Mouse (Mus musculus): ENCODE measurements around the gene Spata6. TPM values are rescaled to one million over a fixed set of nuclear protein-coding genes. Genes with fewer than 3 reads are reported as not detected.

Gene Spata6
- polyA plus RNA-seq (2021; fragmentation: Nextera tagmentation), result 4.1 and 4.8 TPM in 2 replicates
- long read RNA-seq, experiment 1, transcript Spata6-201 (13 exons, 2,466 nt), result major isoform, 14 of 30 reads
- long read RNA-seq, experiment 1, partial matches to known transcripts, result 0 of 30 reads
- long read RNA-seq, experiment 1, other reads (novel, unspliced or antisense), result 15 of 30 reads
- long read RNA-seq, experiment 2, partial matches to known transcripts, result 2 of 8 reads
- long read RNA-seq, experiment 2, other reads (novel, unspliced or antisense), result 3 of 8 reads

DNA sequence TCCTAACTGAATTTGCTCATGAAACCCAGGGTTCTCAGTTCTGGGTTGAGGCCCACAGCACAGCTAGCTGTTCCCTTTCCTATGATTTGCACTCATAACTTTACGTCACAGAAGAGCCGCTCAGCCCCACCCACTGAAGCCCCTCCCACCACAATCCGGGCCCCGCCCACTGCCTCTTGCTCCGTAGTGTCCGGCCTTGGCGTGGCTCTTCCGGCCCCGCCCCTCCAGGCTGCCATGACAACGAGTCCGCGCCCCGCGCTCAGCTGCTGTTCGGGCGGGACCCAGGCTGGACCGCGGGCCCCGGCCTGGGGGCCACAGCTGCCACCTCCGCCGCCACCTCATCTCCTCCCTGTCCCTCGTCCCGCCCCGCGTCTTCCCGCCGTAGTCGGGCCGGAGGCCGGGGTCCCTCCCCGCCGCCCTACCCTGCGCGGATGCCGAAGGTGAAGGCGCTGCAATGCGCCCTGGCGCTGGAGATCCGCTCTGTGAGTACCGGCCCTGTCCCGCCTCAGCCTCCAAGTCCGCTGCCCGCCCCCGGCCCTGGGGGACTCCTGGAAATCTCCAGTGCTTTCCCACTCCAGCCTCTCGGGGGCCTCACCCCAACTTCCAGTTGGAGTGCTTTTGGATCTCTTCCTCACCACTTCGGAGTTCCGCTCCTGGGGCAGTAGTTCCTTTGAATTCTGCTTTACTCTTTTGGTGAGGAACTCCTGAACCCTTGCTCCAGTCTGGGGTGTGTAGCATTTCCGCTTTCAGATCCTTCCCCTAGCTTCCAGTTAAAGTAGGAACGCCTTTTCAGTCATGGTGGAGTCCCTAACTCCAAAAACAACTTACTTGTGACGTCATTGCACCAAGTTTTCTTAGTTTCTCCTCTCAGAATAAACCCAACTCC lies at the start of gene Spata6:
Gene Spata6, plus strand, starts transcription at position 209 of the 886 bp plus-strand sequence.

Other genes with a start within 250 kb of the Spata6 start
- gene Slc5a9, start 182.9 kb downstream of the Spata6 start, polyA plus RNA-seq (2021; fragmentation: Nextera tagmentation), result not detected in 2 replicates
- gene Skint8, start 199.4 kb downstream of the Spata6 start, polyA plus RNA-seq (2021; fragmentation: Nextera tagmentation), result not detected in 2 replicates

Data from left cerebral cortex, adult 6 months (tissue).